Mouse (Mus musculus): ENCODE results near the gene Gpr3. TPM values are rescaled to one million over a fixed set of nuclear protein-coding genes. Genes with fewer than 3 reads are reported as not detected.

The Gpr3 gene
- total and polyA plus RNA-seq, 2 experiments from 2014 or later: 0.15 TPM; not detected in 1

DNA sequence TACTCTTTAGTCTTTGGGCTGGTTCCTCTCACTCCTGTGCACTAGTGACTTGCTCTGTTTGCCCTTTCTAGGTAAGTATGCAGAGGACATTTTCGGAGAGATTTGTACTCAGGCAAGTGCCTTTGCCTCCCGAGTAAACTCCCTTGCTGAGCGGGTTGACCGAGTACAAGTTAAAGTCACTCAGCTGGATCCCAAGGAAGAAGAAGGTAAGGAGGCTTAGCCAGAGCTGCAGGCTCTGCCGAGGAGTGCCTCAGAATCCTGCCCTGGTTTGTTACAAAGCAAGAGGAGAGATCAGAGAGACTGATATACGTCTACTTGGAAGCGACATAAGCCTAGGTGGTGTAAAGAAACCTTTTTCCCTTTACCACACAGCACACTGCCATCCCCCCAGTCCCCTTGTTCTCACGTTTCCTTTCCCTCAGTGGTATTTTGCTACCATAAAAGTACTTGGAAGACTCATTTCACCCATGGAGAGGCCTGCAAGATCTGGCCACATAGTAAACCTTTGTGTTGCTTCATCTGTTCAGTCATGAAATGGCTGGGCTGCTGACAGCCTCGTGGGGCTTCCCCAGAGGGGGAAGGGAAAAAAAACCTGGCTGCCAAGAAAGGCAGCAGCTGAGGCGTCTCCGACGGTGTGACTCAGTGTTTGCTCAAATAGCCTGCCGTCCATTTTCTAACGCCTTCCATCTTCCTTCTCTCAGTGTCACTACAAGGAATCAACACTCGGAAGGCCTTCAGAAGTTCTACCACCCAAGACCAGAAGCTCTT lies 27.3 kb downstream of the Gpr3 start:
- DNase-seq (ENCODE audit: low spot score): peak; percentile 82
- Histone ChIP-seq H3K9ac (replicated peaks; ENCODE audit: low read depth, low read length) (no peak overlapping the region), H3K27ac (ENCODE audit: low read depth) (peak overlapping the region; percentile 83), H3K27me3 (ENCODE audit: control insufficient read depth, insufficient read depth, low read length) (no peaks in the 10 kb centered on the region), H3K4me3 (ENCODE audit: low read depth, low read length) (no peak overlapping the region), H3K4me2 (ENCODE audit: low read depth, low read length) (no peak overlapping the region), H3K4me1 (ENCODE audit: control insufficient read depth, insufficient read depth) (peaks cover 29% of the 10 kb centered on the region), H3K9me3 (replicated peaks; ENCODE audit: control insufficient read depth, low read length) (no peaks in the 10 kb centered on the region), H3K36me3 (replicated peaks; ENCODE audit: control insufficient read depth, insufficient read depth, low read length) (peaks cover 53% of the 10 kb centered on the region)
- TF ChIP-seq CTCF (IDR thresholded peaks at IDR 0.05; ENCODE audit: low read depth): no peak
- no peak for TF ChIP-seq EP300 (IDR thresholded peaks at IDR 0.05; ENCODE audit: low read depth)
- ATAC-seq (ENCODE audit: insufficient read depth, low read depth): peak; percentile 81
- WGBS: 30% methylated on average over 15 of the region's 15 CpGs

GRCm38 (mm10) chr4:133184031-133184897 lies 28.1 kb downstream of the Gpr3 start:
- no peaks in the 10 kb centered on the region for H3K27me3 ChIP-seq (ENCODE audit: control insufficient read depth, insufficient read depth, low read length)
- H3K4me3 ChIP-seq (ENCODE audit: low read depth, low read length): no peak overlapping the region
- ATAC-seq (ENCODE audit: insufficient read depth, low read depth) (no peak), DNase-seq (ENCODE audit: low spot score) (no peak)
- peaks cover 45% of the 10 kb centered on the region for H3K36me3 ChIP-seq (replicated peaks; ENCODE audit: control insufficient read depth, insufficient read depth, low read length)
- WGBS: 59% methylated on average over 14 of the region's 14 CpGs
- H3K9me3 ChIP-seq (replicated peaks; ENCODE audit: control insufficient read depth, low read length): no peaks in the 10 kb centered on the region
- H3K4me2 ChIP-seq (ENCODE audit: low read depth, low read length): no peak overlapping the region
- peaks cover 29% of the 10 kb centered on the region for H3K4me1 ChIP-seq (ENCODE audit: control insufficient read depth, insufficient read depth)
- peak overlapping the region; percentile 83 for H3K27ac ChIP-seq (ENCODE audit: low read depth)
- 0 out of 2 replicates have a peak overlapping the region, but pooled peaks have one; percentile 17 for H3K9ac ChIP-seq (replicated peaks; ENCODE audit: low read depth, low read length)
- TF ChIP-seq EP300 (IDR thresholded peaks at IDR 0.05; ENCODE audit: low read depth): no peak
- TF ChIP-seq CTCF (IDR thresholded peaks at IDR 0.05; ENCODE audit: low read depth): no peak

DNA sequence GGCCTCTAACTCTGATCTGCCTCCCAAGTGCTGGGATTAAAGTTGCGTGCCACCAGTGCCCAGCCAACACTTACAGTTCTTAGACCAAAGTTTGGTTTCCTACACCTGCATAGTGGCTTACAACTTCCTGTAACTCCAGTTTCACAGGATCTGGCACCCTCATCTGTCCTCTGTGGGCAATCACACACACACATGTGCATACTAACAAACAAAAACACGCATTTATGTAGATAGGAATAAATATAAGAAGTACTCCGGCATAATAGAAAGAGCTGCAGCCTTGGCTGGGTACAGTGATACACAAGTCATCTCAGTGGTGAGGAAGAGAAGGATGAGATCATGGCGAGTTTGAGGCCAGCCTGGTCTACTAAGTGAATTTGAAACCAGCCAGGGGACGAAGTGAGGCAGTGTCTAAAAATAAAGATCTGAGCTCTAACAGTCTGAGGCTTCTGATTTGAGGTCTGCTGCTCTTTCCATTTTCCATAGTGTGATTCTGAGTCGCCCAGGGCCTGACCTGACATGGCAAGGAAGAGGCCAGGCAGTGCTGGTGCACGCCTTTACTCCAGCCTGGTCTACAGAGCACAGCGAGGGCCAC lies 29.8 kb downstream of the Gpr3 start:
- Histone ChIP-seq H3K9ac (replicated peaks; ENCODE audit: low read depth, low read length) (no peak overlapping the region), H3K9me3 (replicated peaks; ENCODE audit: control insufficient read depth, low read length) (no peaks in the 10 kb centered on the region), H3K4me3 (ENCODE audit: low read depth, low read length) (no peak overlapping the region), H3K4me2 (ENCODE audit: low read depth, low read length) (no peak overlapping the region), H3K27me3 (ENCODE audit: control insufficient read depth, insufficient read depth, low read length) (no peaks in the 10 kb centered on the region), H3K36me3 (replicated peaks; ENCODE audit: control insufficient read depth, insufficient read depth, low read length) (peaks cover 44% of the 10 kb centered on the region), H3K4me1 (ENCODE audit: control insufficient read depth, insufficient read depth) (peaks cover 29% of the 10 kb centered on the region), H3K27ac (ENCODE audit: low read depth) (no peak overlapping the region)
- 69% methylated on average over 8 of the region's 8 CpGs for WGBS
- DNase-seq (ENCODE audit: low spot score) (no peak), ATAC-seq (ENCODE audit: insufficient read depth, low read depth) (no peak)
- no peak for TF ChIP-seq EP300 (IDR thresholded peaks at IDR 0.05; ENCODE audit: low read depth)
- no peak for TF ChIP-seq CTCF (IDR thresholded peaks at IDR 0.05; ENCODE audit: low read depth)

- 89% methylated on average over 7 of the region's 7 CpGs for WGBS
- H3K36me3 ChIP-seq (replicated peaks; ENCODE audit: control insufficient read depth, insufficient read depth, low read length): peaks cover 37% of the 10 kb centered on the region
- ATAC-seq (ENCODE audit: insufficient read depth, low read depth): no peak
Observed at GRCm38 (mm10) chr4:133179258-133179657, 33.1 kb downstream of the Gpr3 start.

DNA sequence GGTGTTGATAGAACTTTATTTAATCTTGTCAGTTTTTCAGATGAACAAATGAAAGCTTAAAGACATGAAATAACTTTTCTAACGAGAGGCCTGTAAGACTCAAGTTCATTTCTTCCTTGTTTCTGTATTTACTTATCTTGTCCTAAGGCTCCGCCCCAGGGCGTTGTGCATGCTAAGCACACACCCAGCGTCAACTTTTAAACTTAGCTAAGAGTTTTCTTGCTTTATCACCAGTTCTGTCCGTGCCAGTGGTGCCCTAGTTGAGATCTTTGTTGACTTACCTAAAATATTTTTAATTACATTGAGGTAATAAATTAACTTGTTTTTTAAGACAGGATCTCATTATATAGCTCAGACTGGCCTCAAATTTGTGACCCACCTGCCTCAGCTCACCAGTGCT lies 34.0 kb downstream of the Gpr3 start:
- Histone ChIP-seq H3K4me3 (ENCODE audit: low read depth, low read length) (no peak overlapping the region), H3K4me2 (ENCODE audit: low read depth, low read length) (no peak overlapping the region), H3K4me1 (ENCODE audit: control insufficient read depth, insufficient read depth) (peaks cover 25% of the 10 kb centered on the region), H3K9me3 (replicated peaks; ENCODE audit: control insufficient read depth, low read length) (no peaks in the 10 kb centered on the region), H3K27me3 (ENCODE audit: control insufficient read depth, insufficient read depth, low read length) (no peaks in the 10 kb centered on the region), H3K36me3 (replicated peaks; ENCODE audit: control insufficient read depth, insufficient read depth, low read length) (peaks cover 37% of the 10 kb centered on the region), H3K9ac (replicated peaks; ENCODE audit: low read depth, low read length) (no peak overlapping the region), H3K27ac (ENCODE audit: low read depth) (no peak overlapping the region)
- TF ChIP-seq EP300 (IDR thresholded peaks at IDR 0.05; ENCODE audit: low read depth) (no peak), CTCF (IDR thresholded peaks at IDR 0.05; ENCODE audit: low read depth) (no peak)
- WGBS: 71% methylated on average over 5 of the region's 5 CpGs
- ATAC-seq (ENCODE audit: insufficient read depth, low read depth) (no peak), DNase-seq (ENCODE audit: low spot score) (no peak)

More at GRCm38 (mm10) chr4:133179258-133179657, 33.1 kb downstream of the Gpr3 start:
- Histone ChIP-seq H3K9ac (replicated peaks; ENCODE audit: low read depth, low read length) (no peak overlapping the region), H3K9me3 (replicated peaks; ENCODE audit: control insufficient read depth, low read length) (no peaks in the 10 kb centered on the region), H3K4me2 (ENCODE audit: low read depth, low read length) (no peak overlapping the region), H3K4me1 (ENCODE audit: control insufficient read depth, insufficient read depth) (peaks cover 32% of the 10 kb centered on the region), H3K27ac (ENCODE audit: low read depth) (no peak overlapping the region), H3K27me3 (ENCODE audit: control insufficient read depth, insufficient read depth, low read length) (no peaks in the 10 kb centered on the region), H3K4me3 (ENCODE audit: low read depth, low read length) (no peak overlapping the region)
- DNase-seq (ENCODE audit: low spot score): no peak
- TF ChIP-seq EP300 (IDR thresholded peaks at IDR 0.05; ENCODE audit: low read depth): no peak
- no peak for TF ChIP-seq CTCF (IDR thresholded peaks at IDR 0.05; ENCODE audit: low read depth)
